Mouse (Mus musculus): Measurements from ENCODE around the gene Trpm1. TPM values are rescaled to one million over a fixed set of nuclear protein-coding genes. Genes with fewer than 3 reads are reported as not detected.
"Not testable (repeated sequence)": the region's sequence is repeated elsewhere in the genome, so short reads cannot be mapped to it uniquely, and the experiment has no call there.

Trpm1 gene
- 0.58 and 1.4 TPM in 2 replicates for polyA plus RNA-seq (2012; rRNA removed)

- no peak for DNase-seq (ENCODE audit: low read depth)
These were observed at the start of gene Trpm1 for GRCm38 (mm10) chr7:64153535-64153934. Gene Trpm1, plus strand, starts transcription at chr7:64153835.

DNA sequence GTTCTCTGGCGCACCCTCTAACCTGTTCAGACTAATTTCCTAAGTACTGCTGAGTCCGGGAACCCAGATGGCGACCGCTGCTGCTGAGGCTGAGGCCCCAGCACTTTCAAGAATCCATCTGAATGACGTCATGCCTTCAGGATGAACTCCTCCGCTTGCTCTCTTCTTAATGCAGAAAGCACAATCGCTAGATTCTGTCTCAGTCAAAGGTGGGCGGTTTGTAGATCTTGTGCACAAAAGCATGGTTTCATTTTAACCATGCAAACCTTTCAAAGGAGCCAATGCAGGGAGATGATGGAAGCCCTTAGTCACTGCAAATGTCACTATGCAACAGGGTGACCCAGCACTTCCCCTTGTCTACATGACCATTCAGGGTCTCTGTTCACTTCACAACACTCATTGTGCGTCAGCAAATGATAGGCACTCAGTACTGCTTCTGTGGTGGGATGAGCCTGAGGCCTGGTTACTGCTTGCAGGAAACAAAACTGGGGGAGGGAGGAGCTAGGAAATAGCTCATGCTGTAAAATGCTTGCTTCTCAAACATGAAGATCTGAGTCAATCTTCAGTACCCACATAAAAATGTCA, 31.4 kb upstream of the Trpm1 start:
- no peak for DNase-seq (ENCODE audit: low read depth)

DNA sequence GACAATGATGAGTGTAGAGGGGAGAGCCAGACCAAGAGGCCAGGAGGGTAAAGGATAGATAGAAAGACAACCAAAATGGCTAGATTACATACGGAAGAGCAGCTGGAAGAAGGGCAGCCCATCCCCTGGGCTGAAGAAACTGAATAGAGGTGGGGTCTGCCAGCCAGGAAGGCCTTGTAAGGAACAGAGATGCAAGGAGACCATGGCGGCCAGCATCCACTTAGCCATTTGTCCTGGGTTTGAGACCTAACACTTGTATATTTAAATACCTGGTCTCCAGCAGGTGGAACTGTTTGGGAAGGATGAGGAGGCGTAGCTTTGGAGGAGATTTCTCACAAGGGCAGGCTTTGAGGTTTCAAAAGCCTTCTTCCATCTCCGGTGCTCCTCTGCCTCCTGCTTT, 29.9 kb upstream of the Trpm1 start:
- DNase-seq (ENCODE audit: low read depth): no peak

- DNase-seq (ENCODE audit: low read depth): not testable (repeated sequence)
These were observed 27.6 kb upstream of the Trpm1 start for GRCm38 (mm10) chr7:64125994-64126393.

DNA sequence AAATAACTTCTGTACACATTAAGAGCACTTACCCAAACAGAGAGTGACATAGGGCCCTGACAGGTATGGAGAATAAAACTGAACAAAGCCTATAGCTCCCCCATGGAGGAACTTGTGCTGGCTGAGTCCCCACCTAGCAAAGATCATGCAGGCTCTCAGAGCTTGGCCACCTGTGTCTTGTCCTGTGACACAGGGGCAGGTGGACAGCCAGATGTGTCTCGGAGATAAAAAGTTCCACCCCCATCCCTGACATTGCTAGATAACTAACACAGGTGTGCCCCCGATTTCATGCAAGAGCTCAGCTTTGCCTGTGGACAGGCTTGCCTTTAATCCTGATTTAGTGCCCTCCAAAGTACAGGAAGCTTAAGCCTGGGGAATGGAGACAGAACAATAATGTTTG, 13.8 kb upstream of the Trpm1 start:
- DNase-seq (ENCODE audit: low read depth): no peak

DNA sequence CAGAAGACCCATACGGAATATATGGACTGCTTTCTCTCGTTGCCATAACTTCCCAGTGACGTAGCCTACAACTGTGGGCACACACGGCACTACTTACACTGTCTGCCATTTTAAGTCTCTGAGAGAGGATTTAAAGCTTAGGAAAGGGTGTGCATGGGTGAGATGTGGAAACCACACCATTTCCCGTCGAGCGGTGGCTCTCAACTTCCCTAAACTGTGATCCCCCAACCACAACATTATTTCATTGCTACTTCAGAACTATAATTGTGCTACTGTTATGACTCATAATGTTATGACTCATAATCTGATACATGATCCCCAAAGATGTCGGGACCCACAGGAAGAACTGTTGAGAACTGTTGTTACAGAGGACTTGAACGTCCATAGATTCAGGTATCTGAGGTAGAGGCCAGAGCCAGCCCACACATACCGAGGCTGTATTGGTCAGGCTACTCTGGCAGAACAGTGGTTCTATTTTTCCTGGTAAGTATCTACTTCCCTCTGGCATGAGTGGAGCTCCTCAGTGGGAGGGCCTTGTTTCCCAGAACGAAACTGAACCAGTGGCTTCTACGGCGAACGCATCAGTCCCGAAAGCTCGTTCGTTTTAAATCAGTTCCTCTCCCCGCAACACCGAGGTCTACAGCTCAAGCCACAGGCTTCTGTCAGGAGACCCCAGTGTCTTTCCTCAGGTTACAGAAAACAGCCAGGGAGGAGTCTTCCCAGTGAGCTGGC, 12.2 kb upstream of the Trpm1 start:
- no peak for DNase-seq (ENCODE audit: low read depth)

DNA sequence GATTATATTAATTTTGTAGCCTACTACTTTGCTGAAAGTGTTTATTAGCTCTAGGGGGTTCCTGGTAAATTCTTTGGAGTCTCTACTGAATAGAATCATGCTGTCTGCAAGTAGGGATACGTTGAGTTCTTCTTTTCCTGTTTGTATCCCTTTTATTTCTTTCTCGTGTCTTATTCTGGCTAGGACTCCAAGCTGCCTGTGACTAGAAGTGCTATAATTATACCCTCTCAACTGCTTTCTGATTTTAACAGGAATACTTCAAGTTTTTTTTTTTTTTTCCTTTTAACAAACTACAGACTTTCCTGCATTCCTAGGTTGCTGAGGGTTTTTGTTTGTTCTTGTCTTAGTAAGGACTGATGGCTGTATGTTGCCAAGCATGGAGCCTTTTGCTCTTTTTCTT, 4.3 kb upstream of the Trpm1 start:
- no peak for DNase-seq (ENCODE audit: low read depth)

- DNase-seq (ENCODE audit: low read depth): no peak
These were observed 3.9 kb upstream of the Trpm1 start for GRCm38 (mm10) chr7:64149747-64150146.

DNA sequence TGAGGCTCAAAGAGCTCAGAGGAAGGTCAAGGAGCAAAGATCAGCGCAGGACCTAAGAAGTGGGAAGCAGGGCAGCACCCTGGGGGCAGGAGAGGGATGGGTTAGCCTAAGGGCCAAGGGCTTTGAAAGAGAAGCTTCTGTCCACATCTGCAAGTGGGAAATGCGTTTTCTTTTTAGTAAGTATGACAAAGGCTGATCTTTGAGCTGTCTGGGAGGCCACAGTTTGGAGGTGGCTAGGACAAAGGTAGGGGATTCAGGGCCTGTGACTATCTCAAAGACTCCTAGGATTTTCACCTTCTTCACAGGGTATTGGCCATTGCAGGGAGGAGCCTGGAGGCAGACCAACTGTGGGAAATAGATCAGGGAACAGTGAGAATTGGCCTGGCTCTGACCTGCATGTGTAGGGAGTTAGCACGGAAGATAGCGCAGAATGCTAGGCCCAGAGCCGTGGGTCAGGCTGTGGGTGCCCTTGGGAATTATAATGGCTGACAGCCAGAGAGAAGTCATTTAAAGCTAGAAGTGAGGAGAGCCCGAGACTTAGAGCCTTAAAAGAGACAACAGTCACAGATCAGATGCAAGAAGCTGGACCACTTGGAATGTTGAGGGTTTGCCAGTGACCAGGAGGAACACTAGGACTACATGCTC, 3.1 kb upstream of the Trpm1 start:
- DNase-seq (ENCODE audit: low read depth): no peak

GRCm38 (mm10) chr7:64155226-64155625, 1.6 kb downstream of the Trpm1 start:
- DNase-seq (ENCODE audit: low read depth): no peak

- no peak for DNase-seq (ENCODE audit: low read depth)
These were observed 2.1 kb downstream of the Trpm1 start for GRCm38 (mm10) chr7:64155687-64156086.

- DNase-seq (ENCODE audit: low read depth): no peak
These were observed 2.8 kb downstream of the Trpm1 start for GRCm38 (mm10) chr7:64156271-64156911.

- DNase-seq (ENCODE audit: low read depth): no peak
These were observed 3.5 kb downstream of the Trpm1 start for GRCm38 (mm10) chr7:64156918-64157690.

DNA sequence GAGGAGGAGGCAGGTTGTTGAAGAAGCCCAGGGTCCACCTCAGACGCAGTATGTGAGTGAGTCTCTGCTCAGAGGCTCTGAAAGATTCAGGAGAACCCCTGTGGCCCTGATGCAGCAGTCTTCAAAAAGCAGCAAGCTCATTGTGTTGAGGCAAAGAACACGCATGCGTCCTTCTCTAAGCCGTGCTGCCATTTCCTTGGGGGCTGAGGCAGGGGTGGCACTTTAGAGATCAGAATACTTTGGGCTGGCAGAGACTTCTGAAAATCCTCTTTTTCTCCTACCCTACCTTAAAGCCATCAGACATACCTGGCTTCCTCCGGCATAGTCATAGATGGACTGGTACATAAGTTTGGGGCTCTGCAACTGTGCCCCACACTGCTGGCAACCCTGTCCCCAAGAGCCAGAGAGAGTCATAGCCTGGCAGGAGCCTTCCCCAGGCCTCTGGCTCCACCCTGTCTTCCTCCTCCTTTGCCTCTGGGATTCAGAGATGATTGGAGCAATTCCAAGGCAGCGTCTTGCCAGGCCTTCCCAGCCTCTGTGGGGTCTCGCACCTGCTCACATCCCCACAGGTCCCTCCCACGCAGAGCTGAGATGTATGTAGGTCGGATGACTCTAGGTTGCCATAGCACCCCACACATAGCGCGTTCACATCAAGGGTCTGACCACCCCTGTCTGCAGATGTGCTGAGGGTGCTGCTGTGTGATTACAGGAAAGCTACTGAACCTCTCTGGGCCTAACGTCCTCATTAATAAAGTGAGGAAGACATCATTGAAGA, 4.8 kb downstream of the Trpm1 start:
- DNase-seq (ENCODE audit: low read depth): no peak

GRCm38 (mm10) chr7:64159056-64159542, 5.5 kb downstream of the Trpm1 start:
- DNase-seq (ENCODE audit: low read depth): no peak

- DNase-seq (ENCODE audit: low read depth): no peak
These were observed 6.3 kb downstream of the Trpm1 start for GRCm38 (mm10) chr7:64159612-64160591.

DNA sequence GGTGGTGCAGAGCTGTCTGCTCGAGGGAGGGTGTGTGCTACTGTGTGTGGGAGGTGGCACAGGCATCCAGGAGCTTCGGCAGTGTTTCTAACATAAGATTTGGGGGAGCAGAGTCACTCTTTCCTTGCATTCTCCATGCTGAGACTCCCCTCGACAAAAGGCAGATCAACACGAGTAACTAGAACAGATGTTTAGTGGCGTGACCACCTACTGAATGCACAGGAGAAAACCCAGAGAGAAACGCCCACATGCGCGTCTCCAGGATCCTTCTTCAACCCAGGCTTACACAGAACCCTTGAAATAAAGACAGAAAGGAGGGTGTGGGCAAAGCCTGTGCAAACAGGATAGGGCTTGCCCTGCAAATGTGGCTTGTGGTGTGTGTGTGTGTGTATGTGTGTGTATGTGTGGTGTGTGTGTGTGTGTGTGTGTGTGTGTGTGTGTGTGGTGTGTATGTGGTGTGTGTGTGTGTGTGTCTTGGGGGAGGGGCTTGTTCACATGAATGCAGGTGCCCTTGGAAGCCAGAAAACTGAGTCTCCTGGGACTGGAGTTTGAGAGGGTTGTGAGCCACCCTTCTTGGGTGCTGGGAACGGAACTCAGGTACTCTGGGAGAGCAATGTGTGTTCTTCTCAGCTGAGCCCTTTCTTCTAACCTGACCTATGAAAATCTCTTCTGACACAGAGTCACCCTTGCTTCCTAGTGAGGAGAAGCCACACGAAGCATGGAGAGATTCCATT, 7.3 kb downstream of the Trpm1 start:
- DNase-seq (ENCODE audit: low read depth): no peak

- DNase-seq (ENCODE audit: low read depth): no peak
These were observed 8.4 kb downstream of the Trpm1 start for GRCm38 (mm10) chr7:64161990-64162389.

GRCm38 (mm10) chr7:64163086-64163485, 9.5 kb downstream of the Trpm1 start:
- DNase-seq (ENCODE audit: low read depth): no peak
